Mouse (Mus musculus): ENCODE results near the gene Tbx19. TPM values are rescaled to one million over a fixed set of nuclear protein-coding genes. Genes with fewer than 3 reads are reported as not detected.

The Tbx19 gene
- polyA plus RNA-seq, 1 experiment from 2014 or later, result not detected

GRCm38 (mm10) chr1:165132187-165132877, 28.2 kb downstream of the Tbx19 start:
- no peak overlapping the region for H3K9ac ChIP-seq (replicated peaks; ENCODE audit: low read depth, low read length)
- no peaks in the 10 kb centered on the region for H3K9me3 ChIP-seq (ENCODE audit: control insufficient read depth, low read length)
- H3K4me1 ChIP-seq (replicated peaks; ENCODE audit: control insufficient read depth, insufficient read depth, low read length), result no peaks in the 10 kb centered on the region
- H3K4me2 ChIP-seq (ENCODE audit: low read length), result no peak overlapping the region
- no peak overlapping the region for H3K4me3 ChIP-seq (replicated peaks; ENCODE audit: low read length)
- H3K27me3 ChIP-seq (replicated peaks; ENCODE audit: control insufficient read depth, insufficient read depth, low read length), result no peaks in the 10 kb centered on the region
- H3K27ac ChIP-seq (ENCODE audit: low read length), result no peak overlapping the region
- ATAC-seq, result peak; percentile 64
- WGBS, result 75% methylated on average over 14 of the region's 14 CpGs
- H3K36me3 ChIP-seq (ENCODE audit: control insufficient read depth, insufficient read depth), result no peaks in the 10 kb centered on the region

- no peaks in the 10 kb centered on the region for H3K4me1 ChIP-seq (replicated peaks; ENCODE audit: control insufficient read depth, insufficient read depth, low read length)
- no peak overlapping the region for H3K27ac ChIP-seq (ENCODE audit: low read length)
- no peak overlapping the region for H3K4me2 ChIP-seq (ENCODE audit: low read length)
- H3K9me3 ChIP-seq (ENCODE audit: control insufficient read depth, low read length), result no peaks in the 10 kb centered on the region
- H3K9ac ChIP-seq (replicated peaks; ENCODE audit: low read depth, low read length), result no peak overlapping the region
- H3K27me3 ChIP-seq (replicated peaks; ENCODE audit: control insufficient read depth, insufficient read depth, low read length), result no peaks in the 10 kb centered on the region
- H3K4me3 ChIP-seq (replicated peaks; ENCODE audit: low read length), result no peak overlapping the region
- no peak for ATAC-seq
- no peaks in the 10 kb centered on the region for H3K36me3 ChIP-seq (ENCODE audit: control insufficient read depth, insufficient read depth)
- WGBS, result 71% methylated on average over 5 of the region's 5 CpGs
These were observed 31.0 kb downstream of the Tbx19 start for GRCm38 (mm10) chr1:165129573-165129972.

- no peak overlapping the region for H3K9ac ChIP-seq (replicated peaks; ENCODE audit: low read depth, low read length)
These were observed 39.5 kb downstream of the Tbx19 start for GRCm38 (mm10) chr1:165121096-165121495.

GRCm38 (mm10) chr1:165120349-165120898, 40.1 kb downstream of the Tbx19 start:
- no peaks in the 10 kb centered on the region for H3K9me3 ChIP-seq (ENCODE audit: control insufficient read depth, low read length)
- no peaks in the 10 kb centered on the region for H3K36me3 ChIP-seq (ENCODE audit: control insufficient read depth, insufficient read depth)
- peaks cover 6% of the 10 kb centered on the region; the same call in 1 of the 2 replicates for H3K4me1 ChIP-seq (replicated peaks; ENCODE audit: control insufficient read depth, insufficient read depth, low read length)
- H3K9ac ChIP-seq (replicated peaks; ENCODE audit: low read depth, low read length), result no peak overlapping the region
- 0 out of 2 replicates have a peak, but pooled peaks cover 4% of the 10 kb centered on the region for H3K27me3 ChIP-seq (replicated peaks; ENCODE audit: control insufficient read depth, insufficient read depth, low read length)
- ATAC-seq, result peak; percentile 90
- no peak overlapping the region for H3K4me3 ChIP-seq (replicated peaks; ENCODE audit: low read length)
- no peak overlapping the region for H3K27ac ChIP-seq (ENCODE audit: low read length)
- H3K4me2 ChIP-seq (ENCODE audit: low read length), result no peak overlapping the region
- WGBS, result 22% methylated on average over 21 of the region's 21 CpGs

More at GRCm38 (mm10) chr1:165121096-165121495, 39.5 kb downstream of the Tbx19 start:
- H3K9me3 ChIP-seq (ENCODE audit: control insufficient read depth, low read length), result no peaks in the 10 kb centered on the region
- H3K27me3 ChIP-seq (replicated peaks; ENCODE audit: control insufficient read depth, insufficient read depth, low read length), result 0 out of 2 replicates have a peak, but pooled peaks cover 4% of the 10 kb centered on the region
- 80% methylated on average over 7 of the region's 7 CpGs for WGBS
- H3K4me1 ChIP-seq (replicated peaks; ENCODE audit: control insufficient read depth, insufficient read depth, low read length), result peaks cover 6% of the 10 kb centered on the region; the same call in 1 of the 2 replicates
- H3K27ac ChIP-seq (ENCODE audit: low read length), result no peak overlapping the region
- H3K4me3 ChIP-seq (replicated peaks; ENCODE audit: low read length), result no peak overlapping the region
- H3K36me3 ChIP-seq (ENCODE audit: control insufficient read depth, insufficient read depth), result no peaks in the 10 kb centered on the region
- no peak overlapping the region for H3K4me2 ChIP-seq (ENCODE audit: low read length)
- no peak for ATAC-seq

GRCm38 (mm10) chr1:165119760-165120159, 40.8 kb downstream of the Tbx19 start:
- 0 out of 2 replicates have a peak overlapping the region, but pooled peaks have one; percentile 2 for H3K9ac ChIP-seq (replicated peaks; ENCODE audit: low read depth, low read length)

GRCm38 (mm10) chr1:165119011-165119726, 41.4 kb downstream of the Tbx19 start:
- H3K27me3 ChIP-seq (replicated peaks; ENCODE audit: control insufficient read depth, insufficient read depth, low read length), result 0 out of 2 replicates have a peak, but pooled peaks cover 4% of the 10 kb centered on the region
- no peak overlapping the region for H3K27ac ChIP-seq (ENCODE audit: low read length)
- H3K4me2 ChIP-seq (ENCODE audit: low read length), result no peak overlapping the region
- ATAC-seq, result no peak
- no peak overlapping the region for H3K9ac ChIP-seq (replicated peaks; ENCODE audit: low read depth, low read length)
- no peaks in the 10 kb centered on the region for H3K36me3 ChIP-seq (ENCODE audit: control insufficient read depth, insufficient read depth)
- H3K4me3 ChIP-seq (replicated peaks; ENCODE audit: low read length), result no peak overlapping the region
- no peaks in the 10 kb centered on the region for H3K9me3 ChIP-seq (ENCODE audit: control insufficient read depth, low read length)
- 49% methylated on average over 15 of the region's 15 CpGs for WGBS
- H3K4me1 ChIP-seq (replicated peaks; ENCODE audit: control insufficient read depth, insufficient read depth, low read length), result peaks cover 6% of the 10 kb centered on the region; the same call in 1 of the 2 replicates

More at GRCm38 (mm10) chr1:165119760-165120159, 40.8 kb downstream of the Tbx19 start:
- no peaks in the 10 kb centered on the region for H3K9me3 ChIP-seq (ENCODE audit: control insufficient read depth, low read length)
- H3K27me3 ChIP-seq (replicated peaks; ENCODE audit: control insufficient read depth, insufficient read depth, low read length), result 0 out of 2 replicates have a peak, but pooled peaks cover 4% of the 10 kb centered on the region
- H3K4me2 ChIP-seq (ENCODE audit: low read length), result peak overlapping the region; percentile 33
- 13% methylated on average over 9 of the region's 9 CpGs for WGBS
- no peak overlapping the region for H3K27ac ChIP-seq (ENCODE audit: low read length)
- peaks cover 6% of the 10 kb centered on the region; the same call in 1 of the 2 replicates for H3K4me1 ChIP-seq (replicated peaks; ENCODE audit: control insufficient read depth, insufficient read depth, low read length)
- ATAC-seq, result peak; percentile 30
- H3K36me3 ChIP-seq (ENCODE audit: control insufficient read depth, insufficient read depth), result no peaks in the 10 kb centered on the region
- H3K4me3 ChIP-seq (replicated peaks; ENCODE audit: low read length), result 0 out of 2 replicates have a peak overlapping the region, but pooled peaks have one; percentile 1

GRCm38 (mm10) chr1:165114460-165115175, 46.0 kb downstream of the Tbx19 start:
- ATAC-seq, result 0 out of 2 replicates have a peak, but pooled peaks have one; percentile 13
- no peak overlapping the region for H3K27ac ChIP-seq (ENCODE audit: low read length)
- H3K36me3 ChIP-seq (ENCODE audit: control insufficient read depth, insufficient read depth), result no peaks in the 10 kb centered on the region
- H3K4me3 ChIP-seq (replicated peaks; ENCODE audit: low read length), result no peak overlapping the region
- H3K9me3 ChIP-seq (ENCODE audit: control insufficient read depth, low read length), result no peaks in the 10 kb centered on the region
- peaks cover 7% of the 10 kb centered on the region for H3K4me1 ChIP-seq (replicated peaks; ENCODE audit: control insufficient read depth, insufficient read depth, low read length)
- no peak overlapping the region for H3K9ac ChIP-seq (replicated peaks; ENCODE audit: low read depth, low read length)
- H3K4me2 ChIP-seq (ENCODE audit: low read length), result peak overlapping the region; percentile 26; the same call in 1 of the 2 replicates
- no peaks in the 10 kb centered on the region for H3K27me3 ChIP-seq (replicated peaks; ENCODE audit: control insufficient read depth, insufficient read depth, low read length)
- 48% methylated on average over 17 of the region's 17 CpGs for WGBS

GRCm38 (mm10) chr1:165113700-165114099, 46.9 kb downstream of the Tbx19 start:
- H3K27ac ChIP-seq (ENCODE audit: low read length), result no peak overlapping the region
- no peak overlapping the region for H3K4me3 ChIP-seq (replicated peaks; ENCODE audit: low read length)
- ATAC-seq, result peak; percentile 45; the same call in 1 of the 2 replicates
- H3K27me3 ChIP-seq (replicated peaks; ENCODE audit: control insufficient read depth, insufficient read depth, low read length), result no peaks in the 10 kb centered on the region
- WGBS, result 15% methylated on average over 11 of the region's 11 CpGs
- peaks cover 8% of the 10 kb centered on the region; the same call in 1 of the 2 replicates for H3K4me1 ChIP-seq (replicated peaks; ENCODE audit: control insufficient read depth, insufficient read depth, low read length)
- H3K9ac ChIP-seq (replicated peaks; ENCODE audit: low read depth, low read length), result no peak overlapping the region
- no peaks in the 10 kb centered on the region for H3K9me3 ChIP-seq (ENCODE audit: control insufficient read depth, low read length)
- H3K36me3 ChIP-seq (ENCODE audit: control insufficient read depth, insufficient read depth), result no peaks in the 10 kb centered on the region
- H3K4me2 ChIP-seq (ENCODE audit: low read length), result no peak overlapping the region
